Mouse (Mus musculus): ENCODE measurements at regions not wholly inside any gene's neighbourhood (a gene's known extent, or its start where the extent isn't known, plus 50 kb on each side); places are given as distances from the start of the nearest gene placed in this dataset.

DNA sequence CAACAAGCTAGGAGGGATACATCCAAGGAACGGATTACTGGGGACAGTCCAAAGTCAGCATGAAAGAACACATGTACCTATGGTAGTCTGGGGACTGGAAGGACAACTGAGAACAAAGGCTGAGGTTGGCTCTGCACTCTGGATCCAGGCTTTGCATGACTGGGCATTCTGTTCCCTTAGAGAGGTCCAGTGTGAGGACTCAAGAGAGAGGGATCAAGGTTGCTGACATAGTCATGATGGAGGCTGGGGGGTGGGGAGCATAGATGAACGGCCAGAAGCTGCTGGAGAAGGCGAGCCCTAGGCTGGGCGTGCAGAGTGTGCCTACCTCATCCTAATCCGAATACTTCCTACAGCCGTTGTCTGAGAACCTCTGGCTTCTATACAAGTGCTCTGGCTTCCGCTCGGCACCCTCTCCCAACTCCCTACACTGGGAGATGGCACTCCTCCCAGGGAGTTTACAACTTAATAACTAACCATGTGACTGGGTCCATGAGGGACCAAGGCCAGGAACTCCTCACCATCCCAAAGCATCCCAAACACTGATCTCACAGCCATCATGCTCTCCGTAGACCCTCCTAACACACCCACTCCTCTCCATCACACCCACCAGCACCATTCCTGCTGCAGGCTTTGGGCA lies 75.7 kb upstream of the Tle3 start:
- 93% methylated on average over 9 of the region's 9 CpGs for WGBS
- no peak overlapping the region for H3K27ac ChIP-seq (ENCODE audit: low read length)
- H3K4me1 ChIP-seq (ENCODE audit: control insufficient read depth, insufficient read depth, low read length) = 0 out of 2 replicates have a peak, but pooled peaks cover 3% of the 10 kb centered on the region
- no peak for ATAC-seq (ENCODE audit: insufficient read depth, low FRiP score)
- H3K36me3 ChIP-seq (ENCODE audit: control insufficient read depth, insufficient read depth, low read length) = no peaks in the 10 kb centered on the region
- no peak overlapping the region for H3K4me2 ChIP-seq (ENCODE audit: low read depth, low read length)
- no peak overlapping the region for H3K4me3 ChIP-seq (replicated peaks; ENCODE audit: low read length)
- H3K9me3 ChIP-seq (replicated peaks; ENCODE audit: control insufficient read depth, low read length) = no peaks in the 10 kb centered on the region
- no peak overlapping the region for H3K9ac ChIP-seq (ENCODE audit: low read length)
- no peaks in the 10 kb centered on the region for H3K27me3 ChIP-seq (ENCODE audit: control insufficient read depth, insufficient read depth, low read length)

DNA sequence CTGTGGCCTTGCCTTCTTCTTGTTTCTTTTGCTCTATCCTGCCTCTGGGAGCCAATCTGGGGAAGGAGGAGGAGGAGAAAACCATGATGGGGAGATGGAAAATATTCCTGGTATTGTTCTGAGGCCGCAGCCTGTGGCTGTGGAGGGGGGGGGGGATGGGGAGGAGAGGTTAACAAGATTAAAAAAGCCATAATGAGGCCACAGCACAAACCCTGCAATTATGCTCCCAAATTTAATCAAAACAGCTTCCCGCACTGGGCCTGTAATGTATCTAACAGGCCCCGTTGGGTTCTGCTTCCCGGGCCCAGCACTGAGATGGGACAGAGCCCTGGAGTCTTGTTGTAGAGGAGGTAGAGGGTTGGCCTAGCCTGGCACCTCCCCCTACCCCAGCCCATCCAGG lies 74.8 kb upstream of the Tle3 start:
- no peak overlapping the region for H3K27ac ChIP-seq (ENCODE audit: low read length)
- H3K9ac ChIP-seq (ENCODE audit: low read length) = no peak overlapping the region
- H3K4me2 ChIP-seq (ENCODE audit: low read depth, low read length) = no peak overlapping the region
- H3K36me3 ChIP-seq (ENCODE audit: control insufficient read depth, insufficient read depth, low read length) = no peaks in the 10 kb centered on the region
- 0 out of 2 replicates have a peak, but pooled peaks cover 3% of the 10 kb centered on the region for H3K4me1 ChIP-seq (ENCODE audit: control insufficient read depth, insufficient read depth, low read length)
- no peak for ATAC-seq (ENCODE audit: insufficient read depth, low FRiP score)
- WGBS = 69% methylated on average over 4 of the region's 4 CpGs
- no peaks in the 10 kb centered on the region for H3K27me3 ChIP-seq (ENCODE audit: control insufficient read depth, insufficient read depth, low read length)
- H3K9me3 ChIP-seq (replicated peaks; ENCODE audit: control insufficient read depth, low read length) = no peaks in the 10 kb centered on the region
- no peak overlapping the region for H3K4me3 ChIP-seq (replicated peaks; ENCODE audit: low read length)

DNA sequence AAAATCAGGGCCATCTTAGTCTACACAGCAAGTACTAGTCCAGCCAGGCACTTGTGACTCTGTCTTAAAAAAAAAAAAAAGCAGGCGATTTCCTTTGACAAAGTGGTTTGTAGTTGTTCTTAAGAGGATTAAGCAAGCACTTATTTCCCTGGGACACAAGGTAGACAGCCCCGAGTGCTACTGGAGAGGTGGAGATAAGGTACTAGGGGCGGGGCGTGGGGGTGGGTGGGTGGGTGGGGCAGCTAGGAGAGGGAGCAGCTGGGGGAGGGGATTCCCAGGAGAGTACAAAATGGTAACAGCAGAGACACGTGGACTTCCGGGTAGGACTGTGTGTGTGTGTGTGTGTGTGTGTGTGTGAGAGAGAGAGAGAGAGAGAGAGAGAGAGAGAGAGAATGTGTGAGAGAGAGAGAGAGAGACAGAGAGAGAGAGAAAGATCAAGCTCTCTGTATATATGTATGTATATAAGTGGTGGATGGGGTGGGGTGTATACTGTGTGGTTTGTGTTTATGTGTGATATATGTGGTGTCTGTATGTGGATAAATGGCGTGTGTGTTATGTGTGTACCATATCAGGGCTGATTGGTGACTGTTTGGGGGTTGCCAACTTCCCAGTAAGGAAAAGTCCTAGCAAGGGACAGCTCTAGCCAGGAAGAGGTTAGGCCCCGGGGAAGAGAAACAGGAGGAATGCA lies 72.1 kb upstream of the Tle3 start:
- H3K4me2 ChIP-seq (ENCODE audit: low read depth, low read length) = no peak overlapping the region
- 47% methylated on average over 8 of the region's 8 CpGs for WGBS
- H3K9me3 ChIP-seq (replicated peaks; ENCODE audit: control insufficient read depth, low read length) = no peaks in the 10 kb centered on the region
- no peaks in the 10 kb centered on the region for H3K27me3 ChIP-seq (ENCODE audit: control insufficient read depth, insufficient read depth, low read length)
- no peak overlapping the region for H3K27ac ChIP-seq (ENCODE audit: low read length)
- no peak overlapping the region for H3K4me3 ChIP-seq (replicated peaks; ENCODE audit: low read length)
- no peaks in the 10 kb centered on the region for H3K36me3 ChIP-seq (ENCODE audit: control insufficient read depth, insufficient read depth, low read length)
- 0 out of 2 replicates have a peak, but pooled peaks cover 3% of the 10 kb centered on the region for H3K4me1 ChIP-seq (ENCODE audit: control insufficient read depth, insufficient read depth, low read length)
- H3K9ac ChIP-seq (ENCODE audit: low read length) = no peak overlapping the region
- ATAC-seq (ENCODE audit: insufficient read depth, low FRiP score) = peak; percentile 68

GRCm38 (mm10) chr9:61301070-61301469 lies 71.1 kb upstream of the Tle3 start:
- Histone ChIP-seq H3K36me3 (ENCODE audit: control insufficient read depth, insufficient read depth, low read length) (no peaks in the 10 kb centered on the region), H3K4me1 (ENCODE audit: control insufficient read depth, insufficient read depth, low read length) (0 out of 2 replicates have a peak, but pooled peaks cover 3% of the 10 kb centered on the region), H3K9me3 (replicated peaks; ENCODE audit: control insufficient read depth, low read length) (no peaks in the 10 kb centered on the region), H3K9ac (ENCODE audit: low read length) (no peak overlapping the region), H3K27ac (ENCODE audit: low read length) (no peak overlapping the region), H3K27me3 (ENCODE audit: control insufficient read depth, insufficient read depth, low read length) (no peaks in the 10 kb centered on the region), H3K4me2 (ENCODE audit: low read depth, low read length) (no peak overlapping the region), H3K4me3 (replicated peaks; ENCODE audit: low read length) (no peak overlapping the region)
- 84% methylated on average over 8 of the region's 8 CpGs for WGBS
- no peak for ATAC-seq (ENCODE audit: insufficient read depth, low FRiP score)

- Histone ChIP-seq H3K4me2 (ENCODE audit: low read depth, low read length) (no peak overlapping the region), H3K4me3 (replicated peaks; ENCODE audit: low read length) (no peak overlapping the region), H3K4me1 (ENCODE audit: control insufficient read depth, insufficient read depth, low read length) (0 out of 2 replicates have a peak, but pooled peaks cover 3% of the 10 kb centered on the region), H3K36me3 (ENCODE audit: control insufficient read depth, insufficient read depth, low read length) (no peaks in the 10 kb centered on the region), H3K27ac (ENCODE audit: low read length) (no peak overlapping the region), H3K27me3 (ENCODE audit: control insufficient read depth, insufficient read depth, low read length) (no peaks in the 10 kb centered on the region), H3K9ac (ENCODE audit: low read length) (no peak overlapping the region), H3K9me3 (replicated peaks; ENCODE audit: control insufficient read depth, low read length) (no peaks in the 10 kb centered on the region)
- WGBS = 14% methylated on average over 5 of the region's 5 CpGs
- no peak for ATAC-seq (ENCODE audit: insufficient read depth, low FRiP score)
Measured at GRCm38 (mm10) chr9:61302724-61303123, 69.4 kb upstream of the Tle3 start.

- WGBS = 52% methylated on average over 9 of the region's 9 CpGs
- Histone ChIP-seq H3K4me1 (ENCODE audit: control insufficient read depth, insufficient read depth, low read length) (no peaks in the 10 kb centered on the region), H3K9me3 (replicated peaks; ENCODE audit: control insufficient read depth, low read length) (no peaks in the 10 kb centered on the region), H3K4me3 (replicated peaks; ENCODE audit: low read length) (no peak overlapping the region), H3K36me3 (ENCODE audit: control insufficient read depth, insufficient read depth, low read length) (no peaks in the 10 kb centered on the region), H3K4me2 (ENCODE audit: low read depth, low read length) (no peak overlapping the region), H3K27ac (ENCODE audit: low read length) (no peak overlapping the region), H3K27me3 (ENCODE audit: control insufficient read depth, insufficient read depth, low read length) (no peaks in the 10 kb centered on the region), H3K9ac (ENCODE audit: low read length) (no peak overlapping the region)
- ATAC-seq (ENCODE audit: insufficient read depth, low FRiP score) = no peak
Measured at GRCm38 (mm10) chr9:61306306-61306705, 65.9 kb upstream of the Tle3 start.

DNA sequence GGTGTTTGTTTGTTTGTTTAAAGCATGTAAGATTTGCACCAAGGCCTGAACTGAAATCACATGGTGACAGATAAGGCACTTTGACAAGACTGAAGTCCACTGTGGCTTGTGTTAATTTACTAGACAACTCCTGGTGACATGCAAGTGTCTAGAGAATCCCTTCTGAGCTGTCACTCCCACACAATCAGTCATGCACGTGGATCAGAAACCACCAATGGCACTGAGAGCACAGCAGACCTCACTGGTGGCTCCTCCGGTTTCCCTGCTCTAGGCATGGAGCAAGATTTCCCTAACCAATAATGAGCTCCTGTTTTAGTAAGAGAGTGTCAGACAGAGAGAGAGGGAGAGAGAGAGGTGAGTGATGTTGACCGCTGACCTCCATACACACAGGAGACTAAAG lies 63.1 kb upstream of the Tle3 start:
- H3K4me1 ChIP-seq (ENCODE audit: control insufficient read depth, insufficient read depth, low read length) = no peaks in the 10 kb centered on the region; the same call in 1 of the 2 replicates
- no peak overlapping the region for H3K27ac ChIP-seq (ENCODE audit: low read length)
- H3K9me3 ChIP-seq (replicated peaks; ENCODE audit: control insufficient read depth, low read length) = no peaks in the 10 kb centered on the region
- H3K4me3 ChIP-seq (replicated peaks; ENCODE audit: low read length) = no peak overlapping the region
- H3K4me2 ChIP-seq (ENCODE audit: low read depth, low read length) = no peak overlapping the region
- H3K9ac ChIP-seq (ENCODE audit: low read length) = no peak overlapping the region
- 62% methylated on average over 3 of the region's 3 CpGs for WGBS
- ATAC-seq (ENCODE audit: insufficient read depth, low FRiP score) = no peak
- H3K27me3 ChIP-seq (ENCODE audit: control insufficient read depth, insufficient read depth, low read length) = peaks cover 3% of the 10 kb centered on the region; the same call in 1 of the 2 replicates
- H3K36me3 ChIP-seq (ENCODE audit: control insufficient read depth, insufficient read depth, low read length) = no peaks in the 10 kb centered on the region

- no peaks in the 10 kb centered on the region for H3K9me3 ChIP-seq (replicated peaks; ENCODE audit: control insufficient read depth, low read length)
- no peak overlapping the region for H3K4me2 ChIP-seq (ENCODE audit: low read depth, low read length)
- no peak overlapping the region for H3K9ac ChIP-seq (ENCODE audit: low read length)
- 81% methylated on average over 8 of the region's 8 CpGs for WGBS
- peaks cover 3% of the 10 kb centered on the region; the same call in 1 of the 2 replicates for H3K27me3 ChIP-seq (ENCODE audit: control insufficient read depth, insufficient read depth, low read length)
- no peak overlapping the region for H3K4me3 ChIP-seq (replicated peaks; ENCODE audit: low read length)
- no peak overlapping the region for H3K27ac ChIP-seq (ENCODE audit: low read length)
- ATAC-seq (ENCODE audit: insufficient read depth, low FRiP score) = no peak
- H3K4me1 ChIP-seq (ENCODE audit: control insufficient read depth, insufficient read depth, low read length) = peaks cover 6% of the 10 kb centered on the region
- H3K36me3 ChIP-seq (ENCODE audit: control insufficient read depth, insufficient read depth, low read length) = no peaks in the 10 kb centered on the region
Measured at GRCm38 (mm10) chr9:61309768-61310493, 62.2 kb upstream of the Tle3 start.

GRCm38 (mm10) chr9:61310574-61310973 lies 61.6 kb upstream of the Tle3 start:
- Histone ChIP-seq H3K36me3 (ENCODE audit: control insufficient read depth, insufficient read depth, low read length) (no peaks in the 10 kb centered on the region), H3K27ac (ENCODE audit: low read length) (no peak overlapping the region), H3K27me3 (ENCODE audit: control insufficient read depth, insufficient read depth, low read length) (peaks cover 3% of the 10 kb centered on the region; the same call in 1 of the 2 replicates), H3K9ac (ENCODE audit: low read length) (no peak overlapping the region), H3K4me1 (ENCODE audit: control insufficient read depth, insufficient read depth, low read length) (peaks cover 12% of the 10 kb centered on the region), H3K9me3 (replicated peaks; ENCODE audit: control insufficient read depth, low read length) (no peaks in the 10 kb centered on the region), H3K4me3 (replicated peaks; ENCODE audit: low read length) (no peak overlapping the region), H3K4me2 (ENCODE audit: low read depth, low read length) (no peak overlapping the region)
- 69% methylated on average over 5 of the region's 5 CpGs for WGBS
- ATAC-seq (ENCODE audit: insufficient read depth, low FRiP score) = no peak

All from stomach, embryonic 16.5 days (tissue).